Mouse (Mus musculus) cortical plate, adult 2 months (tissue): ENCODE measurements around the gene Kyat3.

Experiments used
- CTCF ChIP-seq: fragments of 200-500 bp; IDR thresholded peaks from 2 replicates; pipeline ENCODE4 v1.5.1; 2011; ENCODE audit warnings: mild to moderate bottlenecking, control low read depth, low read length; ENCODE audit not compliant: insufficient read depth; ENCODE audit errors: extremely low read depth
- POLR2A ChIP-seq: fragments of 200-500 bp; IDR thresholded peaks from 2 replicates; pipeline ENCODE4 v1.6.1; 2011; ENCODE audit warnings: mild to moderate bottlenecking, low read length, control low read depth; ENCODE audit not compliant: insufficient read depth; ENCODE audit errors: extremely low read depth

- TF ChIP-seq CTCF: no peak
- TF ChIP-seq POLR2A: no peak
Observed at GRCm38 (mm10) chr3:142696517-142696916, 4.3 kb upstream of the Kyat3 start.
